8 mouse cellular contexts compared by ENCODE assay signal in the genomic region with DNA sequence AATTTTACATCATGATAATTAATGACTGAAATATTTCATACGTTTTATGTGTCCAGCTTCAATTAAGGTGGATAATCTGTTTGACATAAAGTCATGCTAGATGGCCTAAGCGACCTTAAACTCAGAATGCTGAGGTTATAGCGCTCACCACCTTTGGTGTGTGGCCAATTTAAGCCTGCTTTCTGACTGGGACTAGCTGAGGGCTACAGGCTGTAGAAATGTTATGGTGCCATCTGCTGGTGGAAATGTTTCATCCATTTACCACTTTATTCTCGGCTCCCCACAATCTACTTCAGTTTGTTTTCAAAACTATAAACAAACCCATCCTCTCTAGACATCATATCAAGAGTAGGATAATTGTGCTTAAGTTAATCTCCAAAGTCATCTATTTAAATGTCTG. TPM values are rescaled to one million over a fixed set of nuclear protein-coding genes. Genes with fewer than 3 reads are reported as not detected.
DNase-seq lines count a peak whose midpoint lies in the region; ATAC-seq and TF ChIP-seq lines count a peak whose summit lies in the region.

No protein-coding gene starts in this region.

- no peaks in the 10 kb centered on the region for H3K36me3 ChIP-seq in kidney, embryonic 16.5 days (ENCODE audit: insufficient read depth, low read length)
- no peaks in the 10 kb centered on the region for H3K36me3 ChIP-seq in MEL (ENCODE audit: control insufficient read depth in 1 of 2, insufficient read depth in 2 of 2, low read length in 2 of 2)
- no peaks in the 10 kb centered on the region for H3K36me3 ChIP-seq in neural tube, embryonic 14.5 days (ENCODE audit: control insufficient read depth, insufficient read depth, low read length)

- no peaks in the 10 kb centered on the region for H3K9me3 ChIP-seq in kidney, embryonic 16.5 days (ENCODE audit: low read length)
- H3K9me3 ChIP-seq in MEL (replicated peaks; ENCODE audit: insufficient read depth, low read length) = no peaks in the 10 kb centered on the region
- no peaks in the 10 kb centered on the region for H3K9me3 ChIP-seq in neural tube, embryonic 14.5 days (ENCODE audit: control insufficient read depth, low read length)

- TF ChIP-seq EP300 in MEL (IDR thresholded peaks at IDR 0.05; ENCODE audit: low read depth in 1 of 2, low read length in 2 of 2) = no peak

- no peak overlapping the region for H3K4me2 ChIP-seq in kidney, embryonic 16.5 days (replicated peaks; ENCODE audit: low read depth, low read length)
- H3K4me2 ChIP-seq in neural tube, embryonic 14.5 days (ENCODE audit: low read depth, low read length) = no peak overlapping the region

- H3K4me1 ChIP-seq in kidney, embryonic 16.5 days (ENCODE audit: insufficient read depth, low read length) = no peaks in the 10 kb centered on the region
- H3K4me1 ChIP-seq in MEL (ENCODE audit: control insufficient read depth in 1 of 2, insufficient read depth in 2 of 2, low read length in 2 of 2) = no peaks in the 10 kb centered on the region
- H3K4me1 ChIP-seq in neural tube, embryonic 14.5 days (ENCODE audit: control insufficient read depth, insufficient read depth, low read length) = no peaks in the 10 kb centered on the region

- no peak overlapping the region for H3K9ac ChIP-seq in kidney, embryonic 16.5 days (replicated peaks; ENCODE audit: low read length)
- H3K9ac ChIP-seq in MEL (ENCODE audit: control insufficient read depth, low read depth, low read length, poor library complexity, severe bottlenecking) = no peak overlapping the region
- no peak overlapping the region for H3K9ac ChIP-seq in neural tube, embryonic 14.5 days (replicated peaks; ENCODE audit: low read depth, low read length)

- TF ChIP-seq POLR2A in MEL (IDR thresholded peaks at IDR 0.05; ENCODE audit: control insufficient read depth in 1 of 2, insufficient read depth in 1 of 2, low read depth in 1 of 2, low read length in 2 of 2, poor library complexity in 1 of 2) = no peak

- TF ChIP-seq CTCF in MEL (IDR thresholded peaks at IDR 0.05 in 2 of 3, conservative IDR thresholded peaks at IDR 0.05 in 1 of 3; ENCODE audit: control insufficient read depth in 1 of 3, insufficient read depth in 1 of 3, low read depth in 2 of 3, low read length in 3 of 3, poor library complexity in 1 of 3, severe bottlenecking in 1 of 3) = peak; percentile 61 to 81 (median 63)

- 7% methylated on average over 4 of the region's 4 CpGs for WGBS in kidney, embryonic 16.5 days
- 2% methylated on average over 4 of the region's 4 CpGs for WGBS in neural tube, embryonic 14.5 days

- H3K27ac ChIP-seq in kidney, embryonic 16.5 days (ENCODE audit: low read length) = no peak overlapping the region
- no peak overlapping the region for H3K27ac ChIP-seq in MEL (ENCODE audit: control insufficient read depth, low read depth, low read length)
- no peak overlapping the region for H3K27ac ChIP-seq in neural tube, embryonic 14.5 days (ENCODE audit: low read depth, low read length)

- no peak overlapping the region for H3K4me3 ChIP-seq in kidney, embryonic 16.5 days (ENCODE audit: low read length)
- no peak overlapping the region for H3K4me3 ChIP-seq in MEL (ENCODE audit: control insufficient read depth in 1 of 2, insufficient read depth in 1 of 2, low read depth in 2 of 2, low read length in 2 of 2)
- H3K4me3 ChIP-seq in neural tube, embryonic 14.5 days (ENCODE audit: low read depth, low read length) = no peak overlapping the region

- 0 out of 2 replicates have a peak, but pooled peaks cover 2% of the 10 kb centered on the region for H3K27me3 ChIP-seq in kidney, embryonic 16.5 days (ENCODE audit: insufficient read depth, low read length)
- H3K27me3 ChIP-seq in MEL (ENCODE audit: control insufficient read depth in 1 of 2, insufficient read depth in 2 of 2, low read length in 2 of 2) = peaks cover 5 to 18% of the 10 kb centered on the region in 2 experiments
- no peaks in the 10 kb centered on the region for H3K27me3 ChIP-seq in neural tube, embryonic 14.5 days (ENCODE audit: control insufficient read depth, insufficient read depth, low read length)

- peak; percentile 87 for TF ChIP-seq RAD21 in MEL (IDR thresholded peaks at IDR 0.05; ENCODE audit: low read depth, low read length)

- peak; percentile 59 for DNase-seq in kidney, adult 9 months
- DNase-seq in MEL (ENCODE audit: low read depth, low spot score) = peak; percentile 73
- peak; percentile 13 for DNase-seq in c-Kit-positive CD71-positive TER-119-negative erythroid progenitor cells, embryonic 14.5 days (ENCODE audit: low read depth)
- peak; percentile 60 for DNase-seq in heart, postnatal 4 days
- DNase-seq in left cerebral cortex, postnatal 25 days (ENCODE audit: low spot score in 2 of 2) = peak; percentile 58 to 66

- no peaks in the 10 kb centered on the region for H3K79me2 ChIP-seq in MEL (ENCODE audit: control insufficient read depth, insufficient read depth, low read length, poor library complexity)

- no peak for ATAC-seq in kidney, embryonic 16.5 days (ENCODE audit: low FRiP score, low TSS enrichment)
- ATAC-seq in neural tube, embryonic 14.5 days (ENCODE audit: low read depth) = peak; percentile 51; the same call in 1 of the 2 replicates
- ATAC-seq in erythroblast, adult 5-6 weeks (replicated peaks; ENCODE audit: low FRiP score, poor library complexity, severe bottlenecking) = no peak

- intact Hi-C loops in left cerebral cortex, postnatal 25 days (cut with DNase I) = loop anchor here (1.0 to 10.0 kb wide), 3 partner anchors 369 to 1082 kb away; no protein-coding TSS in a partner anchor

TF ChIP-seq in MEL, 35 proteins besides CTCF, POLR2A, EP300 and RAD21:
- no peak for TF ChIP-seq BHLHE40 (IDR thresholded peaks at IDR 0.05; ENCODE audit: borderline replicate concordance, low read depth, low read length)
- TF ChIP-seq KAT2A (conservative IDR thresholded peaks at IDR 0.05; ENCODE audit: low read depth, low read length) = no peak
- TF ChIP-seq MYC (IDR thresholded peaks at IDR 0.05; ENCODE audit: low read depth, low read length) = no peak
- TF ChIP-seq MAFK (IDR thresholded peaks at IDR 0.05; ENCODE audit: borderline replicate concordance, low read depth, low read length) = no peak
- TF ChIP-seq MAX (IDR thresholded peaks at IDR 0.05; ENCODE audit: low read length) = no peak
- TF ChIP-seq E2F4 (IDR thresholded peaks at IDR 0.05; ENCODE audit: borderline replicate concordance, low read depth, low read length) = no peak
- TF ChIP-seq ELF1 (IDR thresholded peaks at IDR 0.05; ENCODE audit: low read depth, low read length) = no peak
- TF ChIP-seq ZC3H11A (IDR thresholded peaks at IDR 0.05; ENCODE audit: low read depth, low read length) = peak; percentile 71
- TF ChIP-seq NELFE (IDR thresholded peaks at IDR 0.05; ENCODE audit: low read depth, low read length) = no peak
- TF ChIP-seq SMC3 (IDR thresholded peaks at IDR 0.05; ENCODE audit: low read depth, low read length) = peak; percentile 91
- no peak for TF ChIP-seq TBP (IDR thresholded peaks at IDR 0.05; ENCODE audit: low read depth, low read length)
TF ChIP-seq in MEL: peak in this region for 2.

RNA-seq across cellular contexts. Expression of a gene that starts 8.2 kb away (rescaled TPM):
- 0.69 and 0.82 TPM in 2 replicates for polyA plus RNA-seq in kidney, embryonic 16.5 days (2015; fragmentation: Nextera tagmentation; extraction: Ambion mirVana)
- not detected in 2 replicates for total RNA-seq in MEL (2012; rRNA removed)
- polyA plus RNA-seq in MEL (2012; ENCODE audit: insufficient read depth in 1 of 2, insufficient read length in 2 of 2, low read depth in 1 of 2, low replicate concordance in 2 of 2, missing spikeins in 1 of 2) = not detected
- 1 to 10 TPM in 1 of 2 experiments, under 1 TPM in 1; 0.71 to 1.4 TPM for total RNA-seq in heart, postnatal 4 days (2021)
- under 1 TPM in 1 of 2 experiments, not detected in 1; 0.37 TPM for total RNA-seq in left cerebral cortex, postnatal 25 days (2021)
- polyA plus RNA-seq in neural tube, embryonic 14.5 days (2014; fragmentation: Nextera tagmentation; extraction: Ambion mirVana) = 0.12 and 0.15 TPM in 2 replicates
- total RNA-seq in erythroblast, adult 5-6 weeks (2015; ENCODE audit: low replicate concordance) = not detected in 2 replicates
- not detected in 2 replicates for total RNA-seq in erythroblast, adult 5-6 weeks (2017; ENCODE audit: low replicate concordance)

RNA-seq across cellular contexts. Expression of a gene that starts 43.9 kb away (rescaled TPM):
- 0.05 and 0.27 TPM in 2 replicates for polyA plus RNA-seq in kidney, embryonic 16.5 days (2015; fragmentation: Nextera tagmentation; extraction: Ambion mirVana)
- total RNA-seq in MEL (2012; rRNA removed) = not detected in 2 replicates
- polyA plus RNA-seq in MEL (2012; ENCODE audit: insufficient read depth in 1 of 2, insufficient read length in 2 of 2, low read depth in 1 of 2, low replicate concordance in 2 of 2, missing spikeins in 1 of 2) = under 1 TPM in 1 of 2 experiments, not detected in 1; 0.04 TPM
- total RNA-seq in heart, postnatal 4 days (2021) = under 1 TPM; 0.10 to 0.11 TPM
- 10 to 100 TPM; 95.3 to 98.9 TPM for total RNA-seq in left cerebral cortex, postnatal 25 days (2021)
- polyA plus RNA-seq in neural tube, embryonic 14.5 days (2014; fragmentation: Nextera tagmentation; extraction: Ambion mirVana) = 4.9 and 7.4 TPM in 2 replicates
- total RNA-seq in erythroblast, adult 5-6 weeks (2015; ENCODE audit: low replicate concordance) = not detected in 2 replicates
- not detected in 2 replicates for total RNA-seq in erythroblast, adult 5-6 weeks (2017; ENCODE audit: low replicate concordance)

Comparison
In these comparisons a context has a peak if more than half of its experiments do, and no peak if none do; other contexts are left out.
1. DNase-seq: peak in every context shown above with its lines; median percentile 73 in MEL; 62 in left cerebral cortex, postnatal 25 days; 60 in heart, postnatal 4 days; 59 in kidney, adult 9 months; 13 in c-Kit-positive CD71-positive TER-119-negative erythroid progenitor cells, embryonic 14.5 days.
2. RNA of a gene that starts 43.9 kb away (total RNA-seq): 95.3 to 98.9 TPM in left cerebral cortex, postnatal 25 days; 0.10 to 0.11 TPM in heart, postnatal 4 days, not detected in MEL and not detected in erythroblast, adult 5-6 weeks; every median in the first group is over 10 times any median in the second.